Mouse (Mus musculus): ENCODE measurements at regions not wholly inside any gene's neighbourhood (a gene's known extent, or its start where the extent isn't known, plus 50 kb on each side); places are given as distances from the start of the nearest gene placed in this dataset.
"Not testable (repeated sequence)": the region's sequence is repeated elsewhere in the genome, so short reads cannot be mapped to it uniquely, and the experiment has no call there.

- WGBS, result 47% methylated on average over 5 of the region's 5 CpGs
- no peak for DNase-seq (ENCODE audit: low spot score)
Measured at GRCm38 (mm10) chr3:65608385-65608784, 57.6 kb upstream of the Lekr1 start.

GRCm38 (mm10) chr3:65611712-65612111 lies 54.3 kb upstream of the Lekr1 start:
- Histone ChIP-seq H3K36me3 (ENCODE audit: insufficient read depth, low read length) (no peaks in the 10 kb centered on the region), H3K9ac (replicated peaks; ENCODE audit: low read length) (no peak overlapping the region), H3K4me3 (ENCODE audit: low read length) (no peak overlapping the region), H3K27ac (no peak overlapping the region), H3K27me3 (ENCODE audit: insufficient read depth, low read length) (no peaks in the 10 kb centered on the region), H3K4me2 (ENCODE audit: low read depth, low read length) (no peak overlapping the region), H3K4me1 (ENCODE audit: insufficient read depth, low read length) (no peaks in the 10 kb centered on the region; the same call in 1 of the 2 replicates), H3K9me3 (ENCODE audit: low read length) (no peaks in the 10 kb centered on the region)
- WGBS, result 83% methylated on average over 3 of the region's 3 CpGs
- ATAC-seq (no peak), DNase-seq (ENCODE audit: low spot score) (no peak)
- no peak for TF ChIP-seq CTCF (IDR thresholded peaks at IDR 0.05; ENCODE audit: low read depth)

More at GRCm38 (mm10) chr3:65608385-65608784, 57.6 kb upstream of the Lekr1 start:
- Histone ChIP-seq H3K4me2 (ENCODE audit: low read depth, low read length) (no peak overlapping the region), H3K4me3 (ENCODE audit: low read length) (no peak overlapping the region), H3K27ac (no peak overlapping the region), H3K9ac (replicated peaks; ENCODE audit: low read length) (no peak overlapping the region), H3K27me3 (ENCODE audit: insufficient read depth, low read length) (no peaks in the 10 kb centered on the region), H3K9me3 (ENCODE audit: low read length) (no peaks in the 10 kb centered on the region), H3K4me1 (ENCODE audit: insufficient read depth, low read length) (no peaks in the 10 kb centered on the region; the same call in 1 of the 2 replicates), H3K36me3 (ENCODE audit: insufficient read depth, low read length) (no peaks in the 10 kb centered on the region)
- TF ChIP-seq CTCF (IDR thresholded peaks at IDR 0.05; ENCODE audit: low read depth), result no peak
- no peak for ATAC-seq

- Histone ChIP-seq H3K36me3 (ENCODE audit: insufficient read depth, low read length) (no peaks in the 10 kb centered on the region), H3K9me3 (ENCODE audit: low read length) (no peaks in the 10 kb centered on the region), H3K27me3 (ENCODE audit: insufficient read depth, low read length) (no peaks in the 10 kb centered on the region), H3K27ac (peak overlapping the region; percentile 56; the same call in 1 of the 2 replicates), H3K4me3 (ENCODE audit: low read length) (no peak overlapping the region), H3K9ac (replicated peaks; ENCODE audit: low read length) (no peak overlapping the region), H3K4me1 (ENCODE audit: insufficient read depth, low read length) (no peaks in the 10 kb centered on the region; the same call in 1 of the 2 replicates), H3K4me2 (ENCODE audit: low read depth, low read length) (0 out of 2 replicates have a peak overlapping the region, but pooled peaks have one; percentile 5)
- ATAC-seq (peak; percentile 35; the same call in 1 of the 2 replicates), DNase-seq (ENCODE audit: low spot score) (peak; percentile 30)
- no peak for TF ChIP-seq CTCF (IDR thresholded peaks at IDR 0.05; ENCODE audit: low read depth)
- WGBS, result 53% methylated on average over 6 of the region's 6 CpGs
Measured at GRCm38 (mm10) chr3:65612387-65612786, 53.6 kb upstream of the Lekr1 start.

GRCm38 (mm10) chr3:65612968-65613367 lies 53.1 kb upstream of the Lekr1 start:
- no peak for TF ChIP-seq CTCF (IDR thresholded peaks at IDR 0.05; ENCODE audit: low read depth)
- Histone ChIP-seq H3K4me3 (ENCODE audit: low read length) (no peak overlapping the region), H3K27ac (peak overlapping the region; percentile 56; the same call in 1 of the 2 replicates), H3K9ac (replicated peaks; ENCODE audit: low read length) (no peak overlapping the region), H3K4me2 (ENCODE audit: low read depth, low read length) (no peak overlapping the region), H3K27me3 (ENCODE audit: insufficient read depth, low read length) (no peaks in the 10 kb centered on the region), H3K36me3 (ENCODE audit: insufficient read depth, low read length) (no peaks in the 10 kb centered on the region), H3K4me1 (ENCODE audit: insufficient read depth, low read length) (no peaks in the 10 kb centered on the region; the same call in 1 of the 2 replicates), H3K9me3 (ENCODE audit: low read length) (no peaks in the 10 kb centered on the region)
- DNase-seq (ENCODE audit: low spot score) (no peak), ATAC-seq (no peak)
- WGBS, result 60% methylated on average over 6 of the region's 6 CpGs

- not testable (repeated sequence) for H3K36me3 ChIP-seq (ENCODE audit: insufficient read depth, low read length); H3K9ac ChIP-seq (replicated peaks; ENCODE audit: low read length); H3K27ac ChIP-seq; H3K4me2 ChIP-seq (ENCODE audit: low read depth, low read length); DNase-seq (ENCODE audit: low spot score); H3K27me3 ChIP-seq (ENCODE audit: insufficient read depth, low read length); H3K4me1 ChIP-seq (ENCODE audit: insufficient read depth, low read length); H3K4me3 ChIP-seq (ENCODE audit: low read length); ATAC-seq; H3K9me3 ChIP-seq (ENCODE audit: low read length)
- WGBS, result 69% methylated on average over 8 of the region's 8 CpGs
Measured at GRCm38 (mm10) chr3:65614901-65615300, 51.1 kb upstream of the Lekr1 start.

Data from hindbrain, postnatal 0 days (tissue).